Mouse (Mus musculus) limb, embryonic 13.5 days (tissue): Measurements from ENCODE around the gene Zfp68. TPM values are rescaled to one million over a fixed set of nuclear protein-coding genes. Genes with fewer than 3 reads are reported as not detected.

Experiments used
- ATAC-seq: fragments of 200-750 bp; cut with Nextera tagmentation; 2 replicates; pipeline ENCODE4 v1.8.0; 2017; ENCODE audit warnings: low read depth, moderate number of reproducible peaks, moderate TSS enrichment; ENCODE audit not compliant: low FRiP score
- H3K27ac ChIP-seq: fragments of 300-500 bp; sonication (generic); 2 replicates; pipeline ENCODE4 v1.5.1; 2015; ENCODE audit warnings: inconsistent platforms, mild to moderate bottlenecking, moderate library complexity
- H3K27me3 ChIP-seq: fragments of 300-500 bp; sonication (generic); 2 replicates; pipeline ENCODE4 v1.6.1; 2015; ENCODE audit warnings: mild to moderate bottlenecking, inconsistent platforms
- H3K36me3 ChIP-seq: fragments of 300-500 bp; sonication (generic); 2 replicates; pipeline ENCODE4 v1.6.1; 2015; ENCODE audit warnings: inconsistent platforms, mild to moderate bottlenecking, moderate library complexity
- H3K4me1 ChIP-seq: fragments of 300-500 bp; sonication (generic); 2 replicates; pipeline ENCODE4 v1.6.1; 2015; ENCODE audit warnings: inconsistent platforms
- H3K4me2 ChIP-seq: fragments of 300-500 bp; sonication (generic); replicated peaks from 2 replicates; pipeline ENCODE4 v1.6.1; 2015; ENCODE audit warnings: inconsistent platforms, mild to moderate bottlenecking, moderate library complexity
- H3K4me3 ChIP-seq: fragments of 300-500 bp; sonication (generic); 2 replicates; pipeline ENCODE4 v1.5.1; 2015; ENCODE audit warnings: moderate library complexity, mild to moderate bottlenecking, inconsistent platforms
- H3K9ac ChIP-seq: fragments of 300-500 bp; sonication (generic); 2 replicates; pipeline ENCODE4 v1.6.1; 2015; ENCODE audit warnings: mild to moderate bottlenecking, inconsistent platforms
- H3K9me3 ChIP-seq: fragments of 300-500 bp; sonication (generic); 2 replicates; pipeline ENCODE4 v1.6.1; 2016; ENCODE audit warnings: inconsistent platforms
- WGBS: fragments of 180-500 bp; shearing (Covaris S2); methylation state at CpG from one replicate; pipeline ENCODE4 v1.1.7; 2015; 5-methylcytosine and 5-hydroxymethylcytosine counted together
- polyA plus RNA-seq: library from polyadenylated mRNA; unstranded; fragments of >200 nt; fragmentation: Nextera tagmentation; extraction: Ambion mirVana; gene quantifications from 2 replicates; pipeline ENCODE4 v1.2.1, GENCODE M21; 2015

Zfp68 gene
- polyA plus RNA-seq, result 82.9 and 87.4 TPM in 2 replicates

GRCm38 (mm10) chr5:138619211-138620128 is at the start of gene Zfp68:
Gene Zfp68, minus strand, starts transcription at chr5:138619761.
- Histone ChIP-seq H3K9ac (peak within 1 kb of the TSS; percentile 96), H3K4me1 (peaks cover 10% of the 10 kb centered on the region), H3K9me3 (peaks cover 37% of the 10 kb centered on the region), H3K4me2 (peak within 1 kb of the TSS; percentile 49), H3K36me3 (peaks cover 42% of the 10 kb centered on the region), H3K27me3 (no peaks in the 10 kb centered on the region), H3K27ac (peak within 1 kb of the TSS; percentile 99), H3K4me3 (peak within 1 kb of the TSS; percentile 83)
- under 1% methylated on average over 43 of the region's 43 CpGs for WGBS
- ATAC-seq, result peak; percentile 97

- ATAC-seq, result no peak
- no peak overlapping the region for H3K9ac ChIP-seq
- no peaks in the 10 kb centered on the region for H3K27me3 ChIP-seq
- H3K4me1 ChIP-seq, result no peaks in the 10 kb centered on the region
- WGBS, result 18% methylated on average over 5 of the region's 5 CpGs
- no peak overlapping the region for H3K4me2 ChIP-seq
- no peaks in the 10 kb centered on the region for H3K36me3 ChIP-seq
- no peak overlapping the region for H3K4me3 ChIP-seq
- H3K9me3 ChIP-seq, result no peaks in the 10 kb centered on the region
- H3K27ac ChIP-seq, result no peak overlapping the region
These were observed 39.4 kb upstream of the Zfp68 start for GRCm38 (mm10) chr5:138658922-138659321.

GRCm38 (mm10) chr5:138657854-138658253 is 38.3 kb upstream of the Zfp68 start:
- no peak overlapping the region for H3K4me3 ChIP-seq

GRCm38 (mm10) chr5:138657407-138657806 is 37.8 kb upstream of the Zfp68 start:
- no peak overlapping the region for H3K9ac ChIP-seq
- no peak overlapping the region for H3K27ac ChIP-seq
- no peak for ATAC-seq
- no peaks in the 10 kb centered on the region for H3K36me3 ChIP-seq
- WGBS, result 95% methylated on average over 3 of the region's 3 CpGs
- H3K4me3 ChIP-seq, result no peak overlapping the region
- no peak overlapping the region for H3K4me2 ChIP-seq
- no peaks in the 10 kb centered on the region for H3K9me3 ChIP-seq
- H3K27me3 ChIP-seq, result no peaks in the 10 kb centered on the region
- no peaks in the 10 kb centered on the region for H3K4me1 ChIP-seq

More at GRCm38 (mm10) chr5:138657854-138658253, 38.3 kb upstream of the Zfp68 start:
- no peaks in the 10 kb centered on the region for H3K36me3 ChIP-seq
- no peak overlapping the region for H3K27ac ChIP-seq
- ATAC-seq, result peak; percentile 57; the same call in 1 of the 2 replicates
- H3K9ac ChIP-seq, result no peak overlapping the region
- WGBS, result 39% methylated on average over 6 of the region's 6 CpGs
- no peaks in the 10 kb centered on the region for H3K27me3 ChIP-seq
- no peak overlapping the region for H3K4me2 ChIP-seq
- no peaks in the 10 kb centered on the region for H3K4me1 ChIP-seq
- H3K9me3 ChIP-seq, result no peaks in the 10 kb centered on the region

- no peaks in the 10 kb centered on the region for H3K27me3 ChIP-seq
- H3K9me3 ChIP-seq, result no peaks in the 10 kb centered on the region
- no peak overlapping the region for H3K4me2 ChIP-seq
- ATAC-seq, result peak; percentile 81; the same call in 1 of the 2 replicates
- no peaks in the 10 kb centered on the region for H3K4me1 ChIP-seq
- H3K27ac ChIP-seq, result no peak overlapping the region
- H3K36me3 ChIP-seq, result peaks cover 7% of the 10 kb centered on the region
- 17% methylated on average over 2 of the region's 2 CpGs for whole genome bisulfite sequencing
- no peak overlapping the region for H3K4me3 ChIP-seq
- H3K9ac ChIP-seq, result no peak overlapping the region
These were observed 37.1 kb upstream of the Zfp68 start for GRCm38 (mm10) chr5:138656477-138657156.

GRCm38 (mm10) chr5:138652911-138653310 is 33.4 kb upstream of the Zfp68 start:
- no peaks in the 10 kb centered on the region for H3K9me3 ChIP-seq
- H3K4me3 ChIP-seq, result no peak overlapping the region
- WGBS, result 91% methylated on average over 1 of the region's 1 CpGs
- H3K27me3 ChIP-seq, result no peaks in the 10 kb centered on the region
- H3K27ac ChIP-seq, result no peak overlapping the region
- no peak for ATAC-seq
- no peak overlapping the region for H3K4me2 ChIP-seq
- H3K4me1 ChIP-seq, result no peaks in the 10 kb centered on the region
- no peak overlapping the region for H3K9ac ChIP-seq
- peaks cover 36% of the 10 kb centered on the region for H3K36me3 ChIP-seq

GRCm38 (mm10) chr5:138641761-138642160 is 22.2 kb upstream of the Zfp68 start:
- Histone ChIP-seq H3K4me3 (no peak overlapping the region), H3K27ac (no peak overlapping the region), H3K9me3 (no peaks in the 10 kb centered on the region; the same call in 1 of the 2 replicates), H3K36me3 (peaks cover 83% of the 10 kb centered on the region), H3K9ac (no peak overlapping the region), H3K4me2 (no peak overlapping the region), H3K4me1 (no peaks in the 10 kb centered on the region), H3K27me3 (no peaks in the 10 kb centered on the region)
- WGBS, result 91% methylated on average over 3 of the region's 3 CpGs
- ATAC-seq, result no peak

GRCm38 (mm10) chr5:138641081-138641480 is 21.5 kb upstream of the Zfp68 start:
- no peaks in the 10 kb centered on the region; the same call in 1 of the 2 replicates for H3K9me3 ChIP-seq
- no peak overlapping the region for H3K4me3 ChIP-seq
- H3K36me3 ChIP-seq, result peaks cover 83% of the 10 kb centered on the region
- no peak overlapping the region for H3K27ac ChIP-seq
- WGBS, result 90% methylated on average over 3 of the region's 3 CpGs
- no peak overlapping the region for H3K9ac ChIP-seq
- no peak overlapping the region for H3K4me2 ChIP-seq
- H3K27me3 ChIP-seq, result no peaks in the 10 kb centered on the region
- no peaks in the 10 kb centered on the region for H3K4me1 ChIP-seq
- no peak for ATAC-seq

- Histone ChIP-seq H3K4me1 (no peaks in the 10 kb centered on the region), H3K4me3 (no peak overlapping the region), H3K36me3 (peaks cover 57% of the 10 kb centered on the region), H3K27ac (no peak overlapping the region), H3K9ac (no peak overlapping the region), H3K27me3 (no peaks in the 10 kb centered on the region), H3K4me2 (no peak overlapping the region), H3K9me3 (no peaks in the 10 kb centered on the region)
- 96% methylated on average over 2 of the region's 2 CpGs for WGBS
- ATAC-seq, result no peak
These were observed 16.9 kb upstream of the Zfp68 start for GRCm38 (mm10) chr5:138636486-138636885.

- H3K36me3 ChIP-seq, result peaks cover 2% of the 10 kb centered on the region
- no peak for ATAC-seq
- H3K9ac ChIP-seq, result peak overlapping the region; percentile 94
- peaks cover 1% of the 10 kb centered on the region for H3K9me3 ChIP-seq
- peak overlapping the region; percentile 91; the same call in 1 of the 2 replicates for H3K27ac ChIP-seq
- H3K4me1 ChIP-seq, result peaks cover 16% of the 10 kb centered on the region
- H3K4me2 ChIP-seq, result peak overlapping the region; percentile 71
- WGBS, result 9% methylated on average over 3 of the region's 3 CpGs
- peak overlapping the region; percentile 82 for H3K4me3 ChIP-seq
- no peaks in the 10 kb centered on the region for H3K27me3 ChIP-seq
These were observed 3.9 kb upstream of the Zfp68 start for GRCm38 (mm10) chr5:138623478-138623875.

GRCm38 (mm10) chr5:138622645-138623477 is 3.3 kb upstream of the Zfp68 start, which contains the start of gene A430033K04Rik:
Gene A430033K04Rik, plus strand, starts transcription at chr5:138622859.
- Histone ChIP-seq H3K27me3 (no peaks in the 10 kb centered on the region), H3K9me3 (peaks cover 7% of the 10 kb centered on the region), H3K27ac (peak within 1 kb of the TSS; percentile 91), H3K9ac (peak within 1 kb of the TSS; percentile 94), H3K36me3 (peaks cover 8% of the 10 kb centered on the region), H3K4me3 (peak within 1 kb of the TSS; percentile 82), H3K4me2 (peak within 1 kb of the TSS; percentile 71), H3K4me1 (peaks cover 16% of the 10 kb centered on the region)
- ATAC-seq, result peak; percentile 94
- under 1% methylated on average over 30 of the region's 30 CpGs for WGBS
